Mouse (Mus musculus): ENCODE data around the gene Rsf1.

Rsf1 gene

GRCm38 (mm10) chr7:97726080-97726479, 146.4 kb downstream of the Rsf1 start:
- no peak for DNase-seq (ENCODE audit: low read depth)

DNA sequence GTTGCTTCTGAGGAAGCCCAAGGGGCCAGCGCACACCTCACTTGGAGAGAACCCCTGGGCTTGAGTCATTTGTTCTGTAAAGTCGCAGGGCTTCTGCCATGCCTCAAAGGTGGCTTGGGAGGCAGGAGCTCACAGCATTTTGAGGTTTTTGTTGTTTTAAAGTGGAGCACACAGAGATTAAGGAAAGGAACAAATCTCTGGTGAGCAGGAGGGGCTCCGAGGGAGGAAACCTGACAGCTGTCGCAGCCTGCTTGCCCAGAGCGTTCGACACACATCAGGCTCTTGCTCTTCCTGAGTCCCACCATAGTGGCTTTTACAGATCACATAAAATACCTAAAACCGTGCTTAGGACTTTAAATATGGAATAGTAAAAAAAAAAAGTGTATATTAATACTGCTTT, 147.1 kb downstream of the Rsf1 start:
- DNase-seq (ENCODE audit: low read depth), result no peak

DNA sequence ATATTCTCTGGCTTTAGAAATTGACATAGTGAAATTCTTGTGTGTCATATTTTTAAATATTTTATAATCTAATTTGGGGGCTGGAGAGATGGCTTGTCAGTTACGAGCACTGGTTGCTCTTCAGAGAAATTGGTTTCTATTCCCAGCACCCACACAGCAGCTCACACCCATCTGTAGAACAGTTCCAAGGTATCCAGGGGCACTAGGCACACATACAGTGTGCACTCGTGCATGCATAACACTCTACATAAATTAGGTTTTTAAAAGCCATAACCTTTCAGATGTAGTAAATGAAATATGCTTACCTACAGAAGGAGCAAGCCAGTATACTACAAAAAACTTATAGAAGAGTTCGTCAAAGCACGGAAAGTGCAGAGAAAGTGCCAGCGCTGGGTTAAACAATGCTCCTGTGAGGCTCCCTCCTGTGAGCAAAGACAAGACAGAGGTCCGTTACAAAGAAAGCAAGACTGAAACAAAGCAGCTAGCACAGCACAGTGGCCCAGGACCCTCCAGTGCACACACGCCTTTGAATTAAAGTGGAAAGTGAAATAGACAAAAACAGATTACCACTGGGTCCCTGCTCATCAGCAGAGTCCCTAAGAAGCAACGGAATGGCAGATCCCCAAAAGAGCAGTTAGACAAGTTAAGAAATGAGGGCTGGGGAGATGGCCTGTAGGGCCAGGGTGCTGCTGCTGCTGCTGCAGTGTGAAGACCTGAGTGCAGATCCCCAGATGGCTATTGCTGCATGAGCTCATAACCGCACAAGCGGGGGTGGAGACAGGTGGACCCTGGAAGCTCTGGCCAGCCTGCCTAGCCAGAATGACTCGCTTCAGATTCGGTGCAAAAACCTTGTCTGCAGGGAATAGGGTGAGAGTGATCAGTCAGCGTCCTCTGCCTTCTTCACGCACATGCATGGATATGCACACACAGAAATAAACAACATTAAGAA, 149.3 kb downstream of the Rsf1 start:
- DNase-seq (ENCODE audit: low read depth), result no peak

DNA sequence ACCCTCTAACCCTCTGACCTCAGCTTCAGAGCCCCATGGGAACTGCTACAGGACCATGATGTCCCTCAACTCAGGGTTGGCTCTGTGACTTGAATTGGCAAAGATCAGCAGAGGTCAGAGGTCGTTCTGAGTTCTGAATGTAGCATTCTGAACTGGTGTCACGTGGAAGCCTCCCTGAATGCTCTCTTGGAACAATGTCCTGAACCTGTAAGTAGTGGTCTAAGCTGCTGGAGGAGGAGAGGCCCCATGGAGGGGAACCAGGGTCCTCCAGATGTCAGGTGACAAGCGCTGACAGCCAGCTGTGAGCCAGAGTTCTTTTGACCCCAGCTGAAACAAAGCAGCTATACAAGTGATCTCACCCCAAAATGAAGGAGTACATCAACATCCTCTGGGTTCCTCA, 150.7 kb downstream of the Rsf1 start:
- no peak for DNase-seq (ENCODE audit: low read depth)

- DNase-seq (ENCODE audit: low read depth), result no peak
Observed at GRCm38 (mm10) chr7:97733606-97734005, 153.9 kb downstream of the Rsf1 start.

GRCm38 (mm10) chr7:97735021-97735420, 155.3 kb downstream of the Rsf1 start:
- DNase-seq (ENCODE audit: low read depth), result no peak

- DNase-seq (ENCODE audit: low read depth), result no peak
Observed at GRCm38 (mm10) chr7:97735886-97736420, 156.3 kb downstream of the Rsf1 start.

GRCm38 (mm10) chr7:97737256-97737637, 157.6 kb downstream of the Rsf1 start:
- DNase-seq (ENCODE audit: low read depth), result no peak

- DNase-seq (ENCODE audit: low read depth), result peak; percentile 85
Observed at GRCm38 (mm10) chr7:97737638-97738456, 158.2 kb downstream of the Rsf1 start, which contains the start of gene Aqp11. Aqp11 (minus strand) TSS chr7:97738289.

DNA sequence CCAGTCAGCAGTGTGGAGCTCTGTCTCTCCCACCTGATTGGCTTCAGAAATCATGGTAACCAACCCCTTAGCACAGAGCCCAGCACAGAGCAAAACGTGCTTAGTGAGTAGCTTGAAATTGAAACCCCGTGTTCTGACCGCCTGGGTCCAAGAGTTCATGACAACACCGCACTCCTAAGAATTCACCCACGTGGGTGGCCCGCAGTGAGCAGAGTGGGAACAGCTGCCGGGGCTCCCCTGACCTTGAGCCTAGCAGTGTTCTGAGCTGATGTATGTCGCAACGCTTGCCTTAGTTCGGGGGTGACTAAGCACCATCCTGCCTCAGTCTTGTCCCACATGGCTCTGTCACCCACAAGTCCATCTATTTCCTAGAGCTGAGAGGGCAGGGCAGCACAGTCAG, 161.3 kb downstream of the Rsf1 start:
- DNase-seq (ENCODE audit: low read depth), result no peak

- DNase-seq (ENCODE audit: low read depth), result no peak
Observed at GRCm38 (mm10) chr7:97741756-97742291, 162.1 kb downstream of the Rsf1 start.
